Mouse (Mus musculus) layer of hippocampus, adult 9-10 months (tissue): Measurements from ENCODE around the gene Exoc7.

Experiments
- DNase-seq: peaks from one replicate; pipeline ENCODE4 v3.0.0; 2022; ENCODE audit warnings: low spot score

Exoc7 gene

GRCm38 (mm10) chr11:116307019-116307725 is at the start of gene Exoc7:
Exoc7 (minus strand) TSS chr11:116307233.
- no peak for DNase-seq

- no peak for DNase-seq
These were observed 47.5 kb upstream of the Exoc7 start for GRCm38 (mm10) chr11:116354521-116354920.

- DNase-seq, result no peak
These were observed 46.5 kb upstream of the Exoc7 start for GRCm38 (mm10) chr11:116353535-116353934.

GRCm38 (mm10) chr11:116351294-116351693 is 44.3 kb upstream of the Exoc7 start:
- no peak for DNase-seq

- no peak for DNase-seq
These were observed 40.9 kb upstream of the Exoc7 start for GRCm38 (mm10) chr11:116347955-116348354.

GRCm38 (mm10) chr11:116347012-116347411 is 40.0 kb upstream of the Exoc7 start:
- no peak for DNase-seq

GRCm38 (mm10) chr11:116342069-116342791 is 35.2 kb upstream of the Exoc7 start:
- no peak for DNase-seq

GRCm38 (mm10) chr11:116337531-116337930 is 30.5 kb upstream of the Exoc7 start:
- DNase-seq, result no peak

- no peak for DNase-seq
These were observed 30.0 kb upstream of the Exoc7 start for GRCm38 (mm10) chr11:116337000-116337399.

- DNase-seq, result no peak
These were observed 29.4 kb upstream of the Exoc7 start for GRCm38 (mm10) chr11:116336393-116336792.

- peak; percentile 89 for DNase-seq
These were observed 28.4 kb upstream of the Exoc7 start, which contains the start of gene Foxj1 for GRCm38 (mm10) chr11:116335244-116336036. Foxj1 (minus strand) TSS chr11:116335399.

- DNase-seq, result no peak
These were observed 27.4 kb upstream of the Exoc7 start for GRCm38 (mm10) chr11:116334417-116334782.

GRCm38 (mm10) chr11:116333526-116334416 is 26.7 kb upstream of the Exoc7 start:
- DNase-seq, result no peak

GRCm38 (mm10) chr11:116332983-116333270 is 25.9 kb upstream of the Exoc7 start:
- DNase-seq, result no peak

GRCm38 (mm10) chr11:116332232-116332982 is 25.4 kb upstream of the Exoc7 start:
- DNase-seq, result no peak

- DNase-seq, result no peak
These were observed 23.1 kb upstream of the Exoc7 start for GRCm38 (mm10) chr11:116330211-116330518.

GRCm38 (mm10) chr11:116329314-116330210 is 22.5 kb upstream of the Exoc7 start:
- no peak for DNase-seq

GRCm38 (mm10) chr11:116326963-116327603 is 20.1 kb upstream of the Exoc7 start:
- DNase-seq, result no peak

GRCm38 (mm10) chr11:116318719-116319659 is 12.0 kb upstream of the Exoc7 start:
- DNase-seq, result peak; percentile 66
